Mouse (Mus musculus) spleen, adult 2 months (tissue): ENCODE results near the gene Il10rb. TPM values are rescaled to one million over a fixed set of nuclear protein-coding genes. Genes with fewer than 3 reads are reported as not detected.

Experiments
- DNase-seq, 2 experiments: peaks; one replicate each; pipeline versions ENCODE4 v3.0.0 to v3.0.0-alpha.2; 2012 to 2021; ENCODE audit warnings: low spot score in 2 of 2, low read depth in 1 of 2
- H3K27ac ChIP-seq: fragments of 200-500 bp; 2 replicates; pipeline ENCODE4 v1.5.1; 2012; ENCODE audit warnings: low read length, inconsistent platforms; ENCODE audit not compliant: insufficient read depth
- H3K27me3 ChIP-seq: fragments of 200-500 bp; 2 replicates; pipeline ENCODE4 v1.6.1; 2012; ENCODE audit warnings: mild to moderate bottlenecking, moderate library complexity, low read length, inconsistent platforms; ENCODE audit not compliant: control insufficient read depth, insufficient read depth
- H3K36me3 ChIP-seq: fragments of 200-500 bp; 2 replicates; pipeline ENCODE4 v1.6.1; 2012; ENCODE audit warnings: mild to moderate bottlenecking, low read length, inconsistent platforms; ENCODE audit not compliant: control insufficient read depth, insufficient read depth
- H3K4me1 ChIP-seq: fragments of 200-500 bp; 2 replicates; pipeline ENCODE4 v1.6.1; 2011; ENCODE audit warnings: inconsistent platforms; ENCODE audit not compliant: control insufficient read depth, insufficient read depth, insufficient read length
- H3K4me3 ChIP-seq: fragments of 200-500 bp; 2 replicates; pipeline ENCODE4 v1.5.1; 2011; ENCODE audit warnings: mild to moderate bottlenecking, inconsistent platforms; ENCODE audit not compliant: insufficient read depth, insufficient read length; ENCODE audit errors: extremely low read depth
- CTCF ChIP-seq: fragments of 200-500 bp; IDR thresholded peaks from 2 replicates; pipeline ENCODE4 v1.5.1; 2011; ENCODE audit warnings: mild to moderate bottlenecking, inconsistent platforms; ENCODE audit not compliant: insufficient read depth, insufficient read length, insufficient replicate concordance; ENCODE audit errors: extremely low read depth
- POLR2A ChIP-seq: fragments of 200-500 bp; IDR thresholded peaks from 2 replicates; pipeline ENCODE4 v1.6.1; 2011; ENCODE audit warnings: low read depth, low read length, inconsistent platforms
- WGBS: fragments of 180-500 bp; shearing (Covaris S2); methylation state at CpG from one replicate; pipeline ENCODE4 v1.1.7; 2018; 5-methylcytosine and 5-hydroxymethylcytosine counted together
- polyA plus RNA-seq: library from polyadenylated mRNA; depleted of rRNA; stranded (reverse); fragments of >200 nt; gene quantifications from 2 replicates; pipeline ENCODE4 v1.2.3, GENCODE M21; 2012

Il10rb gene
- polyA plus RNA-seq, 1 experiment: 43.8 TPM

DNA sequence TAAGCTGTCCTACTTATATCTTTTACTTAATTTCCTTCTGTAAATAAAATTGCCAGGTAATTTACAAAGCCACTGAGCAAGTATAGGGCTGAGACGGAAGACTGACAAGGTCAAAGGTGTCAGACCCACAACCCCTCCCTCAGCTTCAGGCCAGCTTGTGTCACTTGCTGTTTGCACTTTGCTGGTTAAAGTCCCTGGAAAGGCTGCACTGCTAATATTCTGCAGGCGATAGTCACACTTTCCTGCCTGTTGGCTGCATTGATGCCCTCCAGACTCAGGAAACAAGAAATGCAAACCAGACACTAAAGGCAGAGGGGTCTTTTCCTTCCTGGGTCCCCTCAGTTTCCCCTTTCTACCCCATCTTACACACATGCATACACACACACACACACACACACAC lies 44.0 kb upstream of the Il10rb start:
- Histone ChIP-seq H3K4me3 (no peak overlapping the region), H3K27ac (no peak overlapping the region), H3K4me1 (peaks cover 19% of the 10 kb centered on the region; the same call in 1 of the 2 replicates), H3K36me3 (no peaks in the 10 kb centered on the region), H3K27me3 (no peaks in the 10 kb centered on the region)
- DNase-seq: no peak
- WGBS: 84% methylated on average over 2 of the region's 2 CpGs
- TF ChIP-seq POLR2A: no peak
- no peak for TF ChIP-seq CTCF

DNA sequence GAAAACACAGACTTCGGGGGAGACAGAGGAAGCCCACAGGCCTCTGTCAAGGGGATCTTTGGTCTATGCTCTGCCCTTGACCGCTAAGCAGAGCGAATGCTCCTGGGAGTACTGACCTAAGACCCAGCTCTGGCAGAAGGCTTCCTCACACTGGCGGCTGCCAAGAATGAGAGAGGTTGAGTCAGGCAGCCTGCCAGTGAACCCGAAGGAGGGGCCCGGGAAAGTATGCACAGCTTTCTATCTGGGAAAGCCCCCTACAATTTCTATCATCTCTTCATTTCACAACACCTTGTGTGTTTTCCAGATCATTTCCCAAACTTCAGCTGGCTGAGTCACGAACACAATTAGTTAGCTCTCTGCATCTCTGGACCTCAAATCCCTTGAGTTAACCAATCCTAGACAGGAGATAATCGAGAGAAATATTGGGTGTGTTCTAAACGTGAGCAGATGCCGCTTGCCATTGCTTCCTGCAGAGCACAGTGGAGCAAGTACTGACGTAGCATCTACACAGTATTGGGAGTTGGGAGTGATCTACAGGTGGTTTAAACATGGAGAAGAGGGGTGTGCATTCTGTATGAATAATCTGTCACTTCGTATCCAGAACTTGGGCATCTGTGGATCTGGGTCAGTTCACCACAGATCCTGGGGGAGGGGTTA lies 43.2 kb upstream of the Il10rb start:
- no peak overlapping the region for H3K27ac ChIP-seq
- peaks cover 22% of the 10 kb centered on the region; the same call in 1 of the 2 replicates for H3K4me1 ChIP-seq
- DNase-seq: no peak
- H3K4me3 ChIP-seq: no peak overlapping the region
- TF ChIP-seq POLR2A (no peak), CTCF (no peak)
- H3K27me3 ChIP-seq: no peaks in the 10 kb centered on the region
- no peaks in the 10 kb centered on the region for H3K36me3 ChIP-seq
- WGBS: 62% methylated on average over 12 of the region's 12 CpGs

DNA sequence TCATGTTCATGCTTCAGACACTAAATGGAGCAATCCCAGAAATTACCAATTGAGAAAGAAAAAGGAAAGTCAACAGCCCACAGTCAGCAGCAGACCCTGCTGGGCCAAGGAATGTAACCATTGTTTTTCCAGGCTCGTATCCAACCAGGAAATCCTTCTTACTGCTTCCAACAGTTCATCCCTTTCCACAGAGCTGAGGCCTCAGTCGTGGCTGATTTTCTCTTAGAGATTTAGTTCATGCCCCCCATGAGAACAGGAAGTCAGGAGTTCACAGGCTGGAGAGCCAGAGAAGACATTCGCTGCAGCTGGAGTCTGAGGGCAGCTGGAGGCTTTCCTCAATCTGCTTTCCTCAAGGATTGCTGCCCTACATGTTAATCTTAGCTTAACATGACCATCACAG lies 42.5 kb upstream of the Il10rb start:
- Histone ChIP-seq H3K4me1 (peaks cover 22% of the 10 kb centered on the region; the same call in 1 of the 2 replicates), H3K27me3 (no peaks in the 10 kb centered on the region), H3K27ac (0 out of 2 replicates have a peak overlapping the region, but pooled peaks have one; percentile 10), H3K36me3 (no peaks in the 10 kb centered on the region), H3K4me3 (no peak overlapping the region)
- no peak for DNase-seq
- TF ChIP-seq POLR2A (no peak), CTCF (no peak)
- 40% methylated on average over 3 of the region's 3 CpGs for WGBS

DNA sequence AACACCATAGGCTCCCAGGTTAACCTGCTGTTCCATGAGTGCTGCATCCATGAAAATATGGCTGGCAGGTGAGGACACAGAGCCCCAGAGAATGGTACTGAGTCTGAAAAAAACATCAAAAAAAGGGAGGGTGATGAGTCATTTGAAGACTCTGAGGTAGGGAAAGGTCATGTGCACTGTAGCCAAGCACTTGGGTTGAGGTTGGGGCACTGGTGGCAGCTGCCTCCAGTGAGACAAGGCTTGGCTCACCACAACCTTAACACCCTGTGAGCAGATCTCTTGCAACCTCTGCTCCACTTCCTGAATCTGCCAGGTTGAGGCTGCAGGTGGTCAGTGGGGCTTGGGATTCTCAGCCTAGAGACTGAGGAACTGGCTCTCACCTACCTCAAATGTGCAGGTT lies 39.4 kb upstream of the Il10rb start:
- H3K27ac ChIP-seq: peak overlapping the region; percentile 81
- H3K36me3 ChIP-seq: no peaks in the 10 kb centered on the region
- peaks cover 22% of the 10 kb centered on the region; the same call in 1 of the 2 replicates for H3K4me1 ChIP-seq
- no peaks in the 10 kb centered on the region for H3K27me3 ChIP-seq
- DNase-seq: peak; percentile 41 to 59
- TF ChIP-seq CTCF (no peak), POLR2A (no peak)
- no peak overlapping the region for H3K4me3 ChIP-seq

DNA sequence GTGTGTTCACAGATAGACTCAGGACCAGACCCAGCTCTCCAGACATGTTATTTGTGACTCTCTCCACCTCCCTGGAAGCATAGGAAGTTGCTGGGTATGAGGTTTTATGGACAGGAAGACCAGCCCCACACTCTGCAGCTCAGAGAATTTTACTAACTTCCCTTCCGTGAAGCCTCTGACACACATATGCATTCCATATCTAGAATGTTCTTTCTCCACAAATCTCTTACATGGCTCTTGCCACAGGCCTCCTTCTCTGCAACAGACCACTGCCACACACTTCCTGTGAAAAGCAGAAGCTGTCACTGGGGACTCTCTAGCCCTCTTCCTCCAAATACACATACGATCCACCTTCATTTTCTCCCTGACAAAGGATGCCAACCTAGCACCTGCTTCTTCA lies 38.9 kb upstream of the Il10rb start:
- Histone ChIP-seq H3K4me1 (peaks cover 22% of the 10 kb centered on the region; the same call in 1 of the 2 replicates), H3K4me3 (no peak overlapping the region), H3K27me3 (no peaks in the 10 kb centered on the region), H3K27ac (peak overlapping the region; percentile 81), H3K36me3 (no peaks in the 10 kb centered on the region)
- 17% methylated on average over 2 of the region's 2 CpGs for WGBS
- TF ChIP-seq CTCF (no peak), POLR2A (no peak)
- peak in 1 of 2 experiments; percentile 30 for DNase-seq

DNA sequence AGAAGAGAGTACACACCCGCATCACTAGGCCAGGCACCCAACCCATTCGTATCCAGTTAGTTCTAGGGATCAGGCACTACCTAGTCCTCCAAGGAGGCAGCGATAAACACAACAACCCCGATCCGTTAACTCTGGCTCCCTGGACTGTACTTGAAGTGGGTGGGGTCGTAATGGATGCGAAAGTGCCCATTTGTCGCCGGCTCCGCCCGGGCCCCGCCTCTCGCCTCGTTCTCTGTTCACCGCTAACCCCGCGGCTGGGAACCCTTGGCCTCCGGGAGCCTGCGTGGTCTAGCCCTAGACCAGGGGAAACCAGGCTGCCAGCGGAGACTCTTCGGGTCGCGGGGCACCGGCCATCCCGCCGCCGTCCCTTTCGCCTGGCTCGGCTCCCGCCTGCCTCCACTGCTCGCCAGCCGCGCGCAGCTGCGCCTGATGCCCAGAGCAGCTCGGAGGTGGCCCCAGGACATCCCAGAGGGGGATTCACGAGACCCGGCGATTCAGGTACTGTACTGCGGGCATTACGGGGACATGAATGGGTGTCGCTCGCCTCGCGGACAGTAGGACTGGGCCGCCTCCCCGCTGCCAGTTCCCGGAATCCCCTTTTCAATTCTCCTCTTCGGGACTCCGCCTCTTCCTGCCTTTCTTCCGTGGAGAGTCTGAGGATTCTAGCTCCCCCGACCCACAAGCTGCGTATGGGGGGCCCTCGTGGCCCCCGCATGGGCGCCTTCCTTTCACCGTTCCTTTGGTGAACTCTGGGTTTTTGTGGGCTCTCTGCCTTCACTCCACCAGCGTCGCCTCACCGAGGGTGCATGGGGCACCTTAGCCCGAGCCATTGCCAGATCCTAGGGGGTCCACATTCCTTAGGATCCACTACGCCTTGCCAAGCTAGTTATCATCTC lies 33.1 kb upstream of the Il10rb start, which contains the start of gene Ifnar2:
Ifnar2 (plus strand) TSS at position 207 of the 896 bp plus-strand sequence.
- Histone ChIP-seq H3K36me3 (peaks cover 2% of the 10 kb centered on the region; the same call in 1 of the 2 replicates), H3K4me3 (peak within 1 kb of the TSS; percentile 85), H3K27ac (peak within 1 kb of the TSS; percentile 95), H3K4me1 (peaks cover 6% of the 10 kb centered on the region), H3K27me3 (no peaks in the 10 kb centered on the region)
- 1% methylated on average over 62 of the region's 62 CpGs for WGBS
- peak; percentile 50; the same call in 1 of the 2 replicates for TF ChIP-seq POLR2A
- no peak for TF ChIP-seq CTCF
- DNase-seq: peak in 1 of 2 experiments; percentile 81
